Mouse (Mus musculus): ENCODE results near the gene 2700097O09Rik. TPM values are rescaled to one million over a fixed set of nuclear protein-coding genes. Genes with fewer than 3 reads are reported as not detected.

2700097O09Rik gene
- polyA plus RNA-seq, 2 experiments: 15.0 to 37.0 TPM

DNA sequence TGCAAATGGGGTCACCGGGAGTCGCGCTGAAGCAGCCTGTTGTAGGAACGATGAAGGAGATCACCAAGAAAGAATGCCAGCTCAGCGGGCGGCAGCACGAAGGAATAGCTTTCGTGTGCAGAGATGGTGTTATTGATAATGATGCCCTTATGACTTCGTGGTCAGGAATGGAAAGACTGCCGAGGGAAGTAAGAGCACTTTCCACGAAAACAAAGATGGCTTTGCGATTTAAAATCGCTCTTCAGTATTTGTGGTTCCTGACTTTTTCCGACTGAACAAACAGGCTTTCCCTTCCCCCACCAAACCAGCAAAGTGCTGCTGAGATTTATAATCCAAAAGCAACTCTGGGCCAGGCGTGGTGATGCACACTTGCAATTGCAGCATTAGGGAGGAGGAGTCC, 38.9 kb downstream of the 2700097O09Rik start:
- DNase-seq (ENCODE audit: low read depth in 3 of 3, low spot score in 3 of 3): no peak
- no peak for ATAC-seq (ENCODE audit: insufficient read depth)
- H3K27ac ChIP-seq: no peak overlapping the region
- no peaks in the 10 kb centered on the region for H3K27me3 ChIP-seq (ENCODE audit: control insufficient read depth, insufficient read depth, low read length)
- H3K4me3 ChIP-seq (ENCODE audit: insufficient read depth in 1 of 2, low read depth in 2 of 2, low read length in 2 of 2): no peak overlapping the region
- H3K36me3 ChIP-seq (replicated peaks; ENCODE audit: control insufficient read depth, insufficient read depth, low read depth): no peaks in the 10 kb centered on the region; the same call in 1 of the 2 replicates
- 56% methylated on average over 15 of the region's 15 CpGs for WGBS (ENCODE audit: insufficient replicate concordance)
- no peak overlapping the region for H3K9ac ChIP-seq (replicated peaks)
- no peaks in the 10 kb centered on the region; a peak in 1 of 4 replicates for H3K4me1 ChIP-seq (replicated peaks; ENCODE audit: control insufficient read depth in 2 of 2, insufficient read depth in 2 of 2, low read length in 1 of 2)
- TF ChIP-seq CTCF (IDR thresholded peaks at IDR 0.05; ENCODE audit: low read depth): no peak
- TF ChIP-seq EP300 (IDR thresholded peaks at IDR 0.05; ENCODE audit: low read depth): no peak
- H3K4me2 ChIP-seq (ENCODE audit: low read depth): no peak overlapping the region
- no peaks in the 10 kb centered on the region for H3K9me3 ChIP-seq (ENCODE audit: control insufficient read depth, low read length)

GRCm38 (mm10) chr12:55027088-55027487, 52.8 kb downstream of the 2700097O09Rik start:
- ATAC-seq (ENCODE audit: insufficient read depth) (no peak), DNase-seq (ENCODE audit: low read depth in 3 of 3, low spot score in 3 of 3) (no peak)
- Histone ChIP-seq H3K9me3 (ENCODE audit: control insufficient read depth, low read length) (no peaks in the 10 kb centered on the region), H3K9ac (replicated peaks) (no peak overlapping the region), H3K27ac (no peak overlapping the region), H3K4me3 (ENCODE audit: insufficient read depth in 1 of 2, low read depth in 2 of 2, low read length in 2 of 2) (no peak overlapping the region), H3K4me2 (ENCODE audit: low read depth) (no peak overlapping the region), H3K4me1 (replicated peaks; ENCODE audit: control insufficient read depth in 2 of 2, insufficient read depth in 2 of 2, low read length in 1 of 2) (no peaks in the 10 kb centered on the region), H3K36me3 (replicated peaks; ENCODE audit: control insufficient read depth, insufficient read depth, low read depth) (no peaks in the 10 kb centered on the region), H3K27me3 (ENCODE audit: control insufficient read depth, insufficient read depth, low read length) (no peaks in the 10 kb centered on the region)
- no peak for TF ChIP-seq CTCF (IDR thresholded peaks at IDR 0.05; ENCODE audit: low read depth)
- 23% methylated on average over 3 of the region's 3 CpGs for WGBS (ENCODE audit: insufficient replicate concordance)

DNA sequence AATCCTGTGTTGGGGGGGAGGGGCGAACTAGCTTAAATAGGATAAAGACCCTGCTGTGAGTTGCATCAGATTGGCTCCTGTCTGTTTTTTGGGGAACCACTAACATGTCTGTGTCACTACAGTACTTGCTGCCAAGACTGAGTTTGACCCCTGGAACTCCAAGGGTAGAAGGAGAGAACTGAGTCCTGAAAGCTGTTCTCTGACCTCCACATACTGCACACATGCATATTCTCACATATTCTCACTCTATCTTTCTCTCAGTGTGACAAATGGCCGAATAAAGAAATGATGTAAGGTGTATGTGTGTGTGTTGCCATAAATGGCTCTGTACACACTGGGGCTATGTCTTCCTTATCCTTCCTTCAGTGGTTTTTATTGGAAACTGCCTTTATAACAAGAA, 56.6 kb downstream of the 2700097O09Rik start:
- no peak for DNase-seq (ENCODE audit: low read depth in 3 of 3, low spot score in 3 of 3)
- TF ChIP-seq EP300 (IDR thresholded peaks at IDR 0.05; ENCODE audit: low read depth) (no peak), CTCF (IDR thresholded peaks at IDR 0.05; ENCODE audit: low read depth) (no peak)
- H3K9ac ChIP-seq (replicated peaks): no peak overlapping the region
- H3K36me3 ChIP-seq (replicated peaks; ENCODE audit: control insufficient read depth, insufficient read depth, low read depth): no peaks in the 10 kb centered on the region
- no peaks in the 10 kb centered on the region for H3K27me3 ChIP-seq (ENCODE audit: control insufficient read depth, insufficient read depth, low read length)
- no peak for ATAC-seq (ENCODE audit: insufficient read depth)
- 35% methylated on average over 2 of the region's 2 CpGs for WGBS (ENCODE audit: insufficient replicate concordance)
- H3K4me3 ChIP-seq (ENCODE audit: insufficient read depth in 1 of 2, low read depth in 2 of 2, low read length in 2 of 2): no peak overlapping the region
- 0 out of 4 replicates have a peak, but pooled peaks cover 0 to 1% of the 10 kb centered on the region in 2 experiments for H3K4me1 ChIP-seq (replicated peaks; ENCODE audit: control insufficient read depth in 2 of 2, insufficient read depth in 2 of 2, low read length in 1 of 2)
- no peak overlapping the region for H3K4me2 ChIP-seq (ENCODE audit: low read depth)
- no peaks in the 10 kb centered on the region for H3K9me3 ChIP-seq (ENCODE audit: control insufficient read depth, low read length)
- no peak overlapping the region for H3K27ac ChIP-seq

GRCm38 (mm10) chr12:55019421-55019877, 60.5 kb downstream of the 2700097O09Rik start:
- Histone ChIP-seq H3K9ac (replicated peaks) (no peak overlapping the region), H3K4me3 (ENCODE audit: insufficient read depth in 1 of 2, low read depth in 2 of 2, low read length in 2 of 2) (no peak overlapping the region), H3K27me3 (ENCODE audit: control insufficient read depth, insufficient read depth, low read length) (no peaks in the 10 kb centered on the region), H3K36me3 (replicated peaks; ENCODE audit: control insufficient read depth, insufficient read depth, low read depth) (no peaks in the 10 kb centered on the region), H3K4me1 (replicated peaks; ENCODE audit: control insufficient read depth in 2 of 2, insufficient read depth in 2 of 2, low read length in 1 of 2) (0 out of 4 replicates have a peak, but pooled peaks cover 0 to 4% of the 10 kb centered on the region in 2 experiments), H3K27ac (no peak overlapping the region), H3K4me2 (ENCODE audit: low read depth) (no peak overlapping the region), H3K9me3 (ENCODE audit: control insufficient read depth, low read length) (no peaks in the 10 kb centered on the region)
- ATAC-seq (ENCODE audit: insufficient read depth) (no peak), DNase-seq (ENCODE audit: low read depth in 3 of 3, low spot score in 3 of 3) (no peak)
- WGBS (ENCODE audit: insufficient replicate concordance): 44% methylated on average over 7 of the region's 7 CpGs
- TF ChIP-seq EP300 (IDR thresholded peaks at IDR 0.05; ENCODE audit: low read depth) (no peak), CTCF (IDR thresholded peaks at IDR 0.05; ENCODE audit: low read depth) (no peak)

DNA sequence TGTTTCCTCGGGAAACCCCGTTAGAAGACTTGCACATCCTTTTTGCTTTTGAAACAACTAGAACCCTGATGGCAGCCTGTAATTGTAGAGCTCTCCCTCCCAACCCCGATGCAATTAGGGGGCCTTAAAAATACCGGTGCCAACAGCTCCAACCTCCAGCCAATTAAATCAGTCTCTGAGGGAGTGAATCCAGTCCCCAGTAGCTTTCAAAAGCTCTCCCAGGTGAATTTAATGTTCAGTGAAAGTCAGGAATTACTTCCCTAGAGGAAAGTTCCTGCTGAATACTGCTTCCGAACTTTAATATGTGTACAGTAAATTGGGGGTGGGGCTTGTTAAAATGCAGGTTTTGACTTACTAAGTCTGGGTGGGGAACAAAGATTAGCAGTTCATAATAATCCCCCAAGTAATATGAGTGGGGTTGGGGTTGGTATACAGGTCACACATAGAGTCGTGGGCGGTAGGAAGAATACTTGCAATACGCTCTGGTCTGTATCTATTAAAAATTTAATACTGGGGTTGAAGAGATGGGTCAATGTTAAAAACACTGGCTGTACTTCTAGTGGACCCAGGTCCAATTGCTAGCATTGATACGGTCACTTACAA, 62.7 kb downstream of the 2700097O09Rik start:
- Histone ChIP-seq H3K4me3 (ENCODE audit: insufficient read depth in 1 of 2, low read depth in 2 of 2, low read length in 2 of 2) (no peak overlapping the region), H3K27me3 (ENCODE audit: control insufficient read depth, insufficient read depth, low read length) (no peaks in the 10 kb centered on the region), H3K9ac (replicated peaks) (no peak overlapping the region), H3K9me3 (ENCODE audit: control insufficient read depth, low read length) (no peaks in the 10 kb centered on the region), H3K36me3 (replicated peaks; ENCODE audit: control insufficient read depth, insufficient read depth, low read depth) (no peaks in the 10 kb centered on the region), H3K27ac (no peak overlapping the region), H3K4me1 (replicated peaks; ENCODE audit: control insufficient read depth in 2 of 2, insufficient read depth in 2 of 2, low read length in 1 of 2) (peaks cover 0 to 4% of the 10 kb centered on the region in 2 experiments; a peak in 1 of 4 replicates), H3K4me2 (ENCODE audit: low read depth) (no peak overlapping the region)
- 60% methylated on average over 9 of the region's 9 CpGs for WGBS (ENCODE audit: insufficient replicate concordance)
- TF ChIP-seq EP300 (IDR thresholded peaks at IDR 0.05; ENCODE audit: low read depth) (no peak), CTCF (IDR thresholded peaks at IDR 0.05; ENCODE audit: low read depth) (no peak)
- no peak for DNase-seq (ENCODE audit: low read depth in 3 of 3, low spot score in 3 of 3)
- no peak for ATAC-seq (ENCODE audit: insufficient read depth)
